Mouse (Mus musculus) brain, adult 2 months (tissue): ENCODE data around the gene Retreg1.

Source experiments
- DNase-seq: peaks from one replicate; pipeline ENCODE4 v3.0.0; 2011; ENCODE audit warnings: low read depth, low spot score

The Retreg1 gene

DNA sequence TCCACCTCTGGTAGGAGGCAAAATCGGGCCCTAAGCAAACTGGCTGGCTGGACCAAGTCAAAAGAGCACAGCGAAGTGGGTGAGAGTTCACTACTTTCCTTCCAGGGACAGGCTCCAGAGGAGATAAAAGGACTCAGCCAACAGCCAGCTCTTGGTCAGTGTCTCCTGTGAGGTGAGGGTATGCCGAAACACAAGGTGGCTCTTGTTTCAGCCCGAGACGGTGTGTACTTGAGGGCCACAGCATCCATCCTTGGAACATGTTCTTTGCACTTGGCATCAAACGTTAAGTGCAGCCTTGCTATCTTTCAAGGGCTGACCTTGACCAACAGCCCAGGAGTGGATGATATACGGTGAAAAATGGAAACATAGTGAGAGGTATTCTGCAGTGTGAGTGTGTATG lies 75.7 kb downstream of the Retreg1 start:
- DNase-seq, result no peak

DNA sequence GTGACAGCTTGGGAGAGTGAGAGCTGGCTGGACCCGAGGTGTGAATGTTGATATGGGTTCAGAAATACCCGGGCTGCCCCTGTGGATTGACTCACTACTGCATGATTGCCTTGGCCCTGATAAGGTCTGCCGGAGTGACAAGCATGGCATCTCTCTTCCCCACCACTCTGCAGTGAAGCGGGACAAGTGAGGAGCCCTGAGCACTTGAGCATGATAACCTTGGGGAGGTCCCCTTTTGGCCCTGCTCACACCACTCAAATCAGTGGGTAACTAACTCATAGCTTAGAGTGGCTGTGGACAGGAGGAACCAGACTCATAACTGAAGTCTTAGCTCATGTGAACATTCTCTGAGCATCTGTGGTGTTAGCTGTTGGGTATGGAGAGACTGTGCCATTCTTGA lies 77.0 kb downstream of the Retreg1 start:
- no peak for DNase-seq

GRCm38 (mm10) chr15:25920886-25921285 lies 77.9 kb downstream of the Retreg1 start:
- DNase-seq, result no peak

GRCm38 (mm10) chr15:25922007-25922406 lies 79.0 kb downstream of the Retreg1 start:
- no peak for DNase-seq

DNA sequence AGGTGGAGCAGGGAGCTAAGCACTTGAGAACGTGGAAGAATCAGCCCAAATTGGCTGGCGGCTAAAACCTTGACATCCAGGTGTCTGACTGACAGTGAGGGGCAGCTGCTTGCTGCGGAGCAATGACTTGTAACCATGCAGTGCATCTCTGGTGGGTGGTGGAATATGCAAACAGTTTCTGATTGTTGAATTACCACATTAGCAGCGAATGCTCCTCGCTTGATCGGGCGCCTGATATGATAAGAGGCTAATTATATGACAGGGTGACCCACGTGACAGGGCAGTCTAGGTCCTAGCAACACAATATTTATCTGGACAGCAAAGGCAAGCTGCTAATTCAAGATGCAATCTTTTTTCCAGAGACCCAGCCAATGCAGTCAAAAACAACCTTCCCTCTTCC lies 80.9 kb downstream of the Retreg1 start:
- DNase-seq, result no peak

GRCm38 (mm10) chr15:25926171-25926570 lies 83.2 kb downstream of the Retreg1 start:
- DNase-seq, result peak; percentile 90

- no peak for DNase-seq
Observed at GRCm38 (mm10) chr15:25927106-25927505, 84.1 kb downstream of the Retreg1 start.

GRCm38 (mm10) chr15:25928001-25928400 lies 85.0 kb downstream of the Retreg1 start:
- peak; percentile 52 for DNase-seq

- no peak for DNase-seq
Observed at GRCm38 (mm10) chr15:25928831-25929230, 85.9 kb downstream of the Retreg1 start.

DNA sequence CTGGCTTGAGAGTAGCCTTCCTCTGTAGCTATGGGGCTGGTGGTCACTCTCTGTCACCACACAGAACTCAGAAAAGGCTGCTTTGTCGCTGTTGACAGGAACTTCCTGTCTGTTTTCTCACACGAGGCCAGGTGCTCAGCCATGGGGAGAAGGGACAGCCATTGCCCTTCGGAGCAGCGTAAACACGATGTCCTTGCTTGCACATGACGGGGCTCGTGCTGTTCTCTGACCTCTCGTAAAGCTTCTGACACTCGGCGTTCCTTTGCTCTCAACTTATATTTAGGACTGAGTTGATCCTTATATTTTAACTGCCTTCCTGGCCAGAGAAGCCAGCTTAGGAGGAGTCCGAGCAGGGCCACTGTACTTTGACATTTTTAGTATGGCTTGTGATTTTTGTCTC lies 86.5 kb downstream of the Retreg1 start:
- no peak for DNase-seq

GRCm38 (mm10) chr15:25929936-25930335 lies 87.0 kb downstream of the Retreg1 start:
- peak; percentile 63 for DNase-seq

DNA sequence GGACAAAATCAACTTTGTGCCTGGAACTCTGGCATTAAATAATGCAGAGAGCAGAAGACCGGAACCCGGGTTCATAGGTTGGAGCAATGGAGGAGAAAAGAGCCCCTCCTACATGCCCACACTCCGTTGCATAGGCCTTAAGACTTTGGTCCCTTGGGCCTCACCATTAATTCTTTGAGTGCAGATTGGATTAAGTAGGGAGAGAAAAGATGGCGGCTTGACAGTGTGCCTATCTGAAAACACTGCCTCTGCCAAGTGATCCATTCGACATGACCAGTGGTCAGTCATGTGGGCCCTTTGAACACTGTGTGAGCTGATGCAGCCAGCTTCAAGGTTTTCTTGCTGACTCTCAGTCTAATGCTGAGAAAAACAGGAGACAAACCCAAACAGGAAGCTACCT lies 87.7 kb downstream of the Retreg1 start:
- DNase-seq, result no peak

GRCm38 (mm10) chr15:25932497-25932896 lies 89.5 kb downstream of the Retreg1 start:
- DNase-seq, result no peak

- peak; percentile 67 for DNase-seq
Observed at GRCm38 (mm10) chr15:25932937-25933684, 90.1 kb downstream of the Retreg1 start.

DNA sequence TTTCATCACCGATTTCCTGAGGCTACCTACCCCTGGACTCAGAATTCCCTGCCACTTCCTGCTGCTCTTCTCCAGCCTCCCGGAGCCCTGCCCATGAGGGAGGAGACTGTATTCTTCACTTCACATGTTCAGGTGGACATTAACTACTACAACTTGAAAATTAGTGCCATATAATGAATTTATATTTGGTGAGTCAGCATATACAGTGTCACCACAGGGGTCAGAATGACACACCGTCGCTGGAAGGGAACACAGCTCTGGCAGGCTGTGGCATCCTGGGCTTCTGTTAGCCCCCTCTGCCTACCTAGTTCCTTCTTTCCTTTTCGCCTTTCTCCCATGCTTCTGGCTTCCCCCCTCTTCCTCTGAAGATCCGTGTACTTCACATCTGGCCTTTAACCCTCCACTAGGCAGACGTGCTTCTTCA lies 90.7 kb downstream of the Retreg1 start:
- no peak for DNase-seq

DNA sequence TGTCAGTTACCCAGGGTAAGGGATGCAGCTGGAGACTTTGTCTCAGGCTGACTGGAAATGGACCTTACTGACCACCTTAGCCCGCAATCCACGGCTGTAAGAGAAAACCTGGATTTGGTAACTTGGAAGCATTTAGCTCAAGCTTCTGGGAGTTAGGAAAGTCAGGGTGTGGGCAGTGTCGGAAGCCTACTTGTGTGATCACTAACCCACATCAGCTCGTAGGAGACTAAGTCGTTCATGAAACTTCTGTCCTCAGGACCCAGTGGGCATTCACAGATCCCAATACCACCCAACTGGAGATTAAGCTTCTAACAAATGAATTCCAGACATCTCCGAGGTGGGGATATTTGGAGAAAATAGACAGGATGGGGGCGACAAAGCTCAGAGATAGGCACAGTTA lies 91.4 kb downstream of the Retreg1 start:
- DNase-seq, result no peak

- no peak for DNase-seq
Observed at GRCm38 (mm10) chr15:25938496-25938895, 95.5 kb downstream of the Retreg1 start.

GRCm38 (mm10) chr15:25940397-25941377 lies 97.7 kb downstream of the Retreg1 start:
- peak; percentile 42 for DNase-seq

GRCm38 (mm10) chr15:25941514-25941913 lies 98.5 kb downstream of the Retreg1 start:
- no peak for DNase-seq

- no peak for DNase-seq
Observed at GRCm38 (mm10) chr15:25942415-25942814, 99.4 kb downstream of the Retreg1 start.

DNA sequence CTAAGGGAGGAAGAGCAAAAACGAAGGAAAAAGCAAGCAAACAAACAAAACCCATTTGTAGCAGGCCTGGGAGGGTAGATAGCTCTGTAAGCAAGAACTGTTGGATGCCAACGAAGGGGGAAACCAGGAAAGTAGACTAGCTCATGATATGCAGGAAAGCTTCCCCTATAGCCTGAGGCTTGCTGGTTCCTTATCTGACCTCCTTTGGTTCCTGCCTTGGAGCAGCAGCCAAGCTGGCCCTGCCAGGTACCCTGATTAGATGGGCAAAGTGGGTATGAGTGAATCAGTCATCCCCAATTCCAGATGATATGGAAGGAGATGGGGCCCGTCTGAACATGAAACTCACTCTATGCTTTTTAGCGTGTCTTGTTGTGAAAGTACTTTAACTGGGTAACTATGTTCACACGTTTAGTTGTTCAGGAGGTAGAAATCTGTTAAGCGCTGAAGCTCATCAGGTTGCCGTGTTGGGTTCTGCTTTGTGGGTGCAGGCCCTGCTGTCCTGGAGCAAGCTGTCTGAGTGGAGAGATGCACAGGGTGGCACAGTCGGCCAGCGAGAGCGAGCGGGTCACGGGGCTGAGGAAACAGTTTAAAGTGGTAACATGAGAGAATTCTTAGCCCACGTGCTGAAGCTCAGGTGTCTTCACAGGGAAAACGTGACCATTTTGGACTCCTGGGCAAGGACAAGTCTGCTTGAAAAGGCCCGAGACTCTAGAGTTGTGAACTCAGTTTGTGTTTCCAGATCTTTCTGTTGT lies 100.6 kb downstream of the Retreg1 start:
- DNase-seq, result no peak

DNA sequence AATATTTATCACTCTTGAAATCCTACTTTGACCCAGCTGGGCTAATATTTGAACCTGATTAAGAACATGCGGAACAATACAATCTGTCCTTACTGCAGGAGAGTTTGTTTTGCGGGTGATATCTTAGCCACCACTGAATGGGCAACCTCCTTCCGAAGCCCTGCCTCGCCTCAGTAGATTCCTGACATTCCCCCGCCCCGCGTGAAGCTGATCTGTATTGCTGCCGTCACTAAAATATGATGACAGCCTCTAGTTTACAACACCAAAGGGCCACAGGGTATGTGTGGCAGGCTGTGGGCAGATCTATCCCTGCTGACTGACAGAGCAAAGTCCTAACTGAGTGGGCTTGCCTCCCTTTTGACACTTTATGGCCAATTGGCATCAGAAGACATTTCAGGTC lies 102.2 kb downstream of the Retreg1 start:
- DNase-seq, result no peak
